Mouse (Mus musculus) fibroblast of lung, adult 2 months (primary cell): ENCODE results near the gene Slc7a1.
A peak's percentile ranks its signal among the peaks of the same experiment; 100 is the strongest.

Source experiments
- DNase-seq: peaks from one replicate; pipeline ENCODE4 v3.0.0-alpha.2; 2011; ENCODE audit warnings: low read depth

The Slc7a1 gene

DNA sequence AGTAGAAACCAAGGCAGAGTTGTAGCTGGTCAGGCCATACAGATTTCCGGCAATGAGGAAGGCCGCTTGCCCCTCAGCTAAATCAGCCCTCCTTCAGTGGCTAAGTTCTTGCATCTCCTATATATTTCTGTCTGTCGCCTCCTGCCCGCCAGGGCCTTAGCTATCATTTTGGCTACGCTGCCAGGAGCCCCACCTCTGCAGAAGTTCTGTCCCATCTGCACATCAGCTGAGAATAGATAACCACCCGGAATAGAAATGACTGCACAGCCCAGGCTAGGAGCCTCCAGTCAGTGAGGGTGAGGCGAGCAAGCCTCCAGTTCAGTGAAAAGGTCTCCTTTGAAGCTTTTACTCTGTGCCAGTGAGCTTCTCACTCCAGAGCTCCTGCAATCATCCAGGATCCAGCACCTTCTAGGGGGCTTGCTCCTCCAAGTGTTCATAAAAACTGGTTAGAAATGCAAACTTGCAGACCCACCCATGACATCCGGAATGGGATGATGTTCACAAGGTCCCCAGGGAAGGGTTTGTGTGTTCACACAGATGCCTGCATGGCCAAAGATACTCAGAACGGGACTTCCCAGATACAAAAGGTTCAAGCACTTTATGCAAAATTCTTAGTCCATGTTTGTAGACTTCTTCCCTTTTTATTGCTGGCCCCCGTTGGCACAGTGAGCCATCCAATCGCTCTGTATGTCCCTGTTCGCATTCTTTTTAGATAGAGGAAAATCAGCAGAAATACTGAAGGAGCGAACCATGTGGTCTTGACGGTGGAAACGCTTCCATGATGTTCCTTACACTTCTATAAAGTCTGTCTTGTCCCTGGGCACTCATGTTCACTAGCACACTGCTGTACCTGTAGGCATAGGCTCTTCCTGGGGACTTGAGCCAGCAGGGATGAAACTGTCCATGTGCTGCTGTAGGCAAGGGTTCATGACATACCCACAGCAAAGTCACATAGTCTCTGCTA, 10.4 kb downstream of the Slc7a1 start:
- no peak for DNase-seq

- no peak for DNase-seq
Measured at GRCm38 (mm10) chr5:148388251-148389006, 11.3 kb downstream of the Slc7a1 start.

DNA sequence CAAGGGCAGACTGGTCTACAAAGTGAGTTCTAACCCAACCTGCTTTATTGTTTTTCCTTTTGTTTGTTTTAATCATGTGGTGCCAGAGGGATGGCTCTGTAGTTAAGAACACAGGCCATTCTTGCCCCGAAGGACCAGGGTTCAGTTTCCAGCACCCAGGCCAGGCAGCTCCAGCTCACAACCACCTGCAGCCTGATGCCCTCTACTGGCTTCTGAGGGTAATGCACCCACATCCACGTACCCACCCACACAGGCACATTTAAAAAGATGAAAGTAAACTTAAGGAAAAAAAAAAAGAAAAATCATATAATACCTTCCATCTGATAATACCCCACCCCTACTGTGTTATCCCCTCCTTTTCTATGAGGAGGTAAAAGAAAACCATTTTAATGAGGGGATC, 11.9 kb downstream of the Slc7a1 start:
- no peak for DNase-seq

- DNase-seq: no peak
Measured at GRCm38 (mm10) chr5:148386471-148386870, 13.2 kb downstream of the Slc7a1 start.

DNA sequence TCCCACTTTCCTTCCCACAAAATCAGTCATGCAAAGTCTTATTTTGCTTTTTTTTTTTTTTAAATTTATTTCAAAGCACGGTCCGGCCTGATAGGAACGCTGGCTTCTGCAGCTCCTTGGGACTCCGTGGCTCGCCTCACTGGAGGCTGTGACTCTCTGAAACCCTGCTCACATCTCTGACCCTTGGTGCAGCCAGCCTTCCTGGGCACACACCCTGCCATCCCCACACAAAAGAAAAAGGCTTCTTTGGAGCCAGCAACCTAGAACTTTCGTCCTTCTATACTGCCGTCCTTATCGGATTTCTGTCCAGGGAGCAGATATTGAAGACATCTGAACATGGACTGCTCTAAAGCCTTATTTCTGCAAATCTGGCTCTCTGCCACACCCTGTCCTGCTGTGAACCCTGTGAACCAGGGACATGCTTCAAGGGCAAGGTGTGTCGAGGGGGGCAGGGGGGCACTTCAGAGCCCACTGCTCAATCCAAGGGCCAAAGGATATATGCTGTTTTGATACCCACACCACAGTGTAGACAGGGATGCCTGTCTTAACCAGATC, 15.1 kb downstream of the Slc7a1 start:
- DNase-seq: no peak

- DNase-seq: peak; percentile 76
Measured at GRCm38 (mm10) chr5:148383841-148384500, 15.7 kb downstream of the Slc7a1 start.

DNA sequence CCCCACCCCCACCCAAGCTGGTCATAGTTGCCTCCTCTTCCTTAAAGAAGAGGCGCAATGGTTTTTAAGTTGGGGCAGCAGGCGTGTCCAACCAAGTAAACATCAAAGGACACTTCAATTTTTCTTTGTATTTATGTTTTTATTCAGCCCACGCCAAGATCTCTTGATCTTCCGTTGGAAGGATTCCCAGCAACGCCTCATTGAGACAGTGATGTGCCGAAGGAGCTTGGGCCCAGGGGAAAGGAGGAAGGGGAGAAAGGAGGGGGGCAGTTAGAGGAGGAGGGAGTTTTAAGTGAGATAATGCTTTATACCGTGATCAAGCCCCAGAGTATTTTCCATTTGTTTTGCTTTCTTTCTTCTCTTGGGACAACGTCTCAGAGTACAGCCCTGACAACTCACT, 18.6 kb downstream of the Slc7a1 start:
- no peak for DNase-seq

GRCm38 (mm10) chr5:148380246-148380504, 19.5 kb downstream of the Slc7a1 start:
- DNase-seq: no peak

DNA sequence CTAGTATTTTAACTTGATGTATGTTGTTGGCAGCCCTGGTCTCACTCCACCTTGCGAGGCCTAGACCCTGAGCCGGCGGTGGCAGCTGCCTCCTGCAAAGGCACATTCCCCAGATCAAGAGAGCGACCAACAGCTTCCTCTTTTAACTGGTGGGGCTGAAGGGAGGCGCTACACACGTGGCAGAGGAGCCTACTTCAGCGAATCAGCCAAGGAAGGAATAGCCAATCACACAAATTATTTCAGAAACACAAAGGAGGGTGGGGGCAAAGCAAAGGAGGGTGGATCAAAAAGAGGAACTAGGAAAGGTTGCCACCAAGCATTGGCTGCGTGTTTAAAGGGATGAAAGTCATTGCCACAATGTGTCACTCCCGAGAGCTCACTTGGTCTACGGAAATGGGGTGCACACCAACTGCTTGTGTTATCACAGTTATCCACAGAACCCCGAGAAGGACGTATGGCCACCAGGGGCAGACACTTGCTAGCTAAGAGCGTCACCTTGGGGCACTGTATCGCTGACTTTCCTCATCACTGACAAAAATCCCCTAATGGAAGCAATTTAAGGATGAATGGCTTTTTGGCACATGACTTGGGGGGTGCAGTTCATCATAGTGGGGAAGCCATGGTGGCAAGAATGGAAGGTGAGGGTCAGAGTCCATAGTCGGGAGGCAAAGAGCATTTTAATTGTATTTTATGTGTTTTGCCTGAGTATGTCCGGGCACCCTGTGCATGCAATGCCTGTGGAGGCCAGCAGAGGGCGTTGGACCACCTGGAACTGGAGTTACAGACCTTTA, 20.1 kb downstream of the Slc7a1 start:
- no peak for DNase-seq

DNA sequence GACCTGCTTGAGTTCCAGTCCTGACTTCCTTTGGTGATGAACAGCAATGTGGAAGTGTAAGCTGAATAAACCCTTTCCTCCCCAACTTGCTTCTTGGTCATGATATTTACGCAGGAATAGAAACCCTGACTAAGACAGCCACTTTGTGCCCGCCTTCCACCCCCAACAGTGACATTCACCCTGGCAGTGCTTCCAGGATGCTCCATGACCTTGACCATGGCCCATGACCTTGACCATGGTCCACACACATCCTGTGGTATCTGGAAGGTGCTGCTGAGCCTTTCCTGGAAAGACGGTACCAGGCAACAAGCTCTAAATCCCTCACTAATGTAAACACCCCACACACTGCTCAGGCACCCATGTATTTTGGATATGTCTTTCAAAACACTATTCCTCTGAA, 21.0 kb downstream of the Slc7a1 start:
- DNase-seq: no peak

DNA sequence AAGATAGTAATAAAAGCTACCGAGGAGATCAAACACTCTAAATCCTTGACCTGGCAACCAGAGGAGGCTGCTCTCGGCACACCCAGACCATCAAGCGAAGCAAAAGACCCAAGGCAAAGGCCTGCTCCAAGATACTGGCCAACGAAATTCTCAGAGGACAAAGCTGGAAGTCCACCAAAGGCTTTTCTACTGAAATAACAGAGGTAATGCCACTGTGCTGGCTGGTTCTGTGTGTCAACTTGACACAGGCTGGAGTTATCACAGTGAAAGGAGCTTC, 21.5 kb downstream of the Slc7a1 start:
- DNase-seq: no peak

DNA sequence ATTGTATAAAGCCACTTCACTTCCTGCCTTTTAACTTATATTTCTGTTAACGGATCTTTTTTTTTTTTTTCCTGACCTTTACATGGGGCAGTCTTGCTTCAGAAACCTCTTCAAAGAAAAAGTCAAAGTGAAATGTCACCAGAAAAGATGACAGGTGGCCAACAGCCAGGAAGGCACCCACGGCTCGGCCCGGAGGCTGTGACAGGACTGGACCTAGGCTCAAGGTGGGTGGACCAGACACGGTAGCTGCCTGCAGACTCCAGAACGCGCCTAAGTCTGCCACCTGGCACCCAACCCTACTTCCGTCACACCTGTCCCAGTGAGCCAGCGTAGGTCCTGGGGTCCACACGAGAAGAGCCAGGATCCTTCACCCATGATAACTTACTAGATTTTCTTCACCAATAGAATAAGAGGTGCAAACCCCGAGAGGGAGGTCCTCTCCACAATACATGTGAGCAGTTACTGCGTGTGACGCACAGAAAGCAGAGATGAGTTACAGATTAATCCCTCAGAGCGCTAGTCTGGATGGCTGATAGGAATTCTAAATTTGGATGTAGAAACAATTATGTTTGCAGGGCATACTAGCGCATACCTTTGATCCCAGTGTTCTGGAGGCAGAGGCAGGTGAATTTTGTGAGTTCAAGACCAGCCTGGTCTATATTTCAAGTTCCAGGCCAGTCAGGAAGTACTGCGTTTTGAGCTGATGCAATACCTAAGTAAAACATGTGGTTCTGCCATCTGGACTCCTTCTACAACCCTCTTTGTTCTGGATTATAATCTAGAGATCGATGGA, 22.1 kb downstream of the Slc7a1 start:
- no peak for DNase-seq

GRCm38 (mm10) chr5:148376358-148376757, 23.3 kb downstream of the Slc7a1 start:
- DNase-seq: no peak

- DNase-seq: no peak
Measured at GRCm38 (mm10) chr5:148375480-148375879, 24.2 kb downstream of the Slc7a1 start.

GRCm38 (mm10) chr5:148373092-148373685, 26.5 kb downstream of the Slc7a1 start:
- DNase-seq: no peak

GRCm38 (mm10) chr5:148372005-148372917, 27.4 kb downstream of the Slc7a1 start:
- DNase-seq: no peak

- no peak for DNase-seq
Measured at GRCm38 (mm10) chr5:148371375-148371774, 28.3 kb downstream of the Slc7a1 start.

GRCm38 (mm10) chr5:148370624-148371023, 29.1 kb downstream of the Slc7a1 start:
- DNase-seq: no peak

GRCm38 (mm10) chr5:148369178-148369577, 30.5 kb downstream of the Slc7a1 start:
- DNase-seq: no peak

DNA sequence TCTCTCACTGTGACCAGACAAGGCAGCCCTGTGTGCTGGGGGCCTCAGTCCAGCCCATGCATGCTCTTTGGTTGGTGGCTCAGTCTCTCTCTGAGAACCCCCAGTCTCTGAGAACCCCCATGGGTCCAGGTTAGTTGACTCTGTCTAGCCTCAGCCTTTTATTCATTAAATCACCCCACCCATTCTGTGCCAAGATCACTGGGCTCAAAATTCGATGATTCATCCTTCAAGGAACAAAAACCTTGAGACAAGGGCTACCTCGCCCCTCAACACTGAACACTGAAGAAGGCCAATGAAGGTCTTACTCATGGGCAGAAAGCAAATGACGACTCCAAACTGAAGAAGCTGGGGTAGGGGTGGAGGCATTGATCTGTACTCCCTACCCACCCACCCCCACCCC, 31.9 kb downstream of the Slc7a1 start:
- DNase-seq: no peak
